Mouse (Mus musculus): ENCODE data around the gene Gm17304. TPM values are rescaled to one million over a fixed set of nuclear protein-coding genes. Genes with fewer than 3 reads are reported as not detected.

Gene Gm17304
- polyA plus RNA-seq, 1 experiment from 2014 or later: not detected

DNA sequence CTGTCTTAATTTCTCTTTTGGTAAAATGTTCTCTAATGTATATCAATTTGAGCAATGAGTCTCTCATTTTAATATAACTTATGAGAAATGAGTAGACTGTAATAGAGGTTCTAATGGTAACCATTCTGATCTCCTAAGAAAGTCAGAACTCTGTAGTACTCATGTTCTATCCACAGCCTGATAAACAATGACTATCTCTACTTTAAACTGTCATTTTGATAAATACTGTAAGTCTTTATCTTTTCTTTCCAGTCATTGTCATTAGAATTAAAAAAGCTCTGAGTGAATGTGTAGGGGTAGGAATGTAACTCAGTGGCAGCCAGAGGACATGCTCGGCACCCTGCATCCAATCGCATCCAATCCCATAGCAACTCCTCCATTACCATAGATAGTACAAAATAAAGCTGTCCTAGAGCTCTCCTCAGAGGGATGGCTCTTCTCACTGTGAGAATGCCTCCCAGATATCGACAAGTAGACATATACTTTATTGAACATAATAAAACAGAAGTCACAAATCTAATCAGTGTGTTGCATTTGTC lies 44.0 kb downstream of the Gm17304 start:
- no peak for TF ChIP-seq CTCF (IDR thresholded peaks at IDR 0.05; ENCODE audit: low read depth)
- ATAC-seq (replicated peaks; ENCODE audit: low FRiP score, low read depth) (no peak), DNase-seq (ENCODE audit: low spot score) (no peak)
- Histone ChIP-seq H3K9me3 (replicated peaks; ENCODE audit: low read length) (no peaks in the 10 kb centered on the region), H3K27ac (no peak overlapping the region), H3K36me3 (ENCODE audit: insufficient read depth, low read length) (no peaks in the 10 kb centered on the region), H3K4me3 (replicated peaks; ENCODE audit: low read depth, low read length) (no peak overlapping the region), H3K4me2 (ENCODE audit: low read length) (no peak overlapping the region), H3K9ac (ENCODE audit: low read depth, low read length) (no peak overlapping the region), H3K4me1 (replicated peaks; ENCODE audit: insufficient read depth, low read length) (no peaks in the 10 kb centered on the region), H3K27me3 (ENCODE audit: insufficient read depth, low read length) (no peaks in the 10 kb centered on the region)
- whole genome bisulfite sequencing: 79% methylated on average over 3 of the region's 3 CpGs

Other genes starting within 250 kb of the Gm17304 start
- gene Barhl2, start 150.9 kb upstream of the Gm17304 start, polyA plus RNA-seq (2015; fragmentation: Nextera tagmentation; extraction: Ambion mirVana): not detected in 2 replicates
- 60.2 and 64.7 TPM in 2 replicates for gene Zfp644, start 88.2 kb downstream of the Gm17304 start, polyA plus RNA-seq (2015; fragmentation: Nextera tagmentation; extraction: Ambion mirVana)

Data from kidney, postnatal 0 days (tissue).